Mouse (Mus musculus) embryonic facial prominence, embryonic 14.5 days (tissue): ENCODE data around the gene Oard1. TPM values are rescaled to one million over a fixed set of nuclear protein-coding genes. Genes with fewer than 3 reads are reported as not detected.
A peak's percentile ranks its signal among the peaks of the same experiment; 100 is the strongest.

Experiments used
- ATAC-seq: fragments of 200-750 bp; cut with Nextera tagmentation; 2 replicates; pipeline ENCODE4 v1.8.0; 2017; ENCODE audit warnings: low read depth, moderate number of reproducible peaks, moderate TSS enrichment
- DNase-seq: peaks from one replicate; pipeline ENCODE4 v3.0.0-alpha.2; 2015; ENCODE audit warnings: low spot score
- H3K27ac ChIP-seq: fragments of 300-500 bp; sonication (generic); replicated peaks from 2 replicates; pipeline ENCODE4 v1.5.1; 2014; ENCODE audit warnings: low read depth, mild to moderate bottlenecking, low read length, moderate library complexity
- H3K27me3 ChIP-seq: fragments of 300-500 bp; sonication (generic); replicated peaks from 2 replicates; pipeline ENCODE4 v1.6.1; 2014; ENCODE audit warnings: low read length; ENCODE audit not compliant: control insufficient read depth, insufficient read depth
- H3K36me3 ChIP-seq: fragments of 300-500 bp; sonication (generic); 2 replicates; pipeline ENCODE4 v1.6.1; 2014; ENCODE audit warnings: low read length, mixed read lengths; ENCODE audit not compliant: control insufficient read depth, insufficient read depth
- H3K4me1 ChIP-seq: fragments of 300-500 bp; sonication (generic); 2 replicates; pipeline ENCODE4 v1.6.1; 2014; ENCODE audit warnings: antibody characterized with exemption, low read length; ENCODE audit not compliant: control insufficient read depth, insufficient read depth
- H3K4me2 ChIP-seq: fragments of 300-500 bp; sonication (generic); 2 replicates; pipeline ENCODE4 v1.6.1; 2014; ENCODE audit warnings: low read depth, mild to moderate bottlenecking, low read length, moderate library complexity, mixed read lengths
- H3K4me3 ChIP-seq: fragments of 300-500 bp; sonication (generic); 2 replicates; pipeline ENCODE4 v1.5.1; 2014; ENCODE audit warnings: low read depth, mild to moderate bottlenecking, low read length
- H3K9ac ChIP-seq: fragments of 300-500 bp; sonication (generic); 2 replicates; pipeline ENCODE4 v1.6.1; 2014; ENCODE audit warnings: low read depth, mild to moderate bottlenecking, low read length, moderate library complexity, mixed read lengths
- H3K9me3 ChIP-seq: fragments of 300-500 bp; sonication (generic); 2 replicates; pipeline ENCODE4 v1.6.1; 2016; ENCODE audit warnings: low read length; ENCODE audit not compliant: control insufficient read depth
- WGBS: fragments of 180-500 bp; shearing (Covaris S2); extraction: QIAGEN DNeasy Blood & Tissue Kit; methylation state at CpG from one replicate; pipeline ENCODE4 v1.1.7; 2014; 5-methylcytosine and 5-hydroxymethylcytosine counted together
- polyA plus RNA-seq: library from polyadenylated mRNA; unstranded; fragments of >200 nt; fragmentation: Nextera tagmentation; extraction: Ambion mirVana; gene quantifications from 2 replicates; pipeline ENCODE4 v1.2.1, GENCODE M21; 2014

The Oard1 gene
- polyA plus RNA-seq, 1 experiment from 2014 or later: 38.1 TPM

- WGBS: 80% methylated on average over 7 of the region's 7 CpGs
- peak; percentile 30 for DNase-seq
Observed at GRCm38 (mm10) chr17:48416011-48416410, 6.2 kb downstream of the Oard1 start.

GRCm38 (mm10) chr17:48416425-48417195 is 6.8 kb downstream of the Oard1 start:
- Histone ChIP-seq H3K9ac (no peak overlapping the region), H3K9me3 (no peaks in the 10 kb centered on the region), H3K4me2 (no peak overlapping the region), H3K4me1 (peaks cover 4% of the 10 kb centered on the region; the same call in 1 of the 2 replicates), H3K36me3 (peaks cover 19% of the 10 kb centered on the region; the same call in 1 of the 2 replicates), H3K4me3 (no peak overlapping the region), H3K27me3 (no peaks in the 10 kb centered on the region), H3K27ac (no peak overlapping the region)
- peak; percentile 74 for ATAC-seq
- peak; percentile 83 for DNase-seq
- 88% methylated on average over 14 of the region's 14 CpGs for WGBS

More at GRCm38 (mm10) chr17:48416011-48416410, 6.2 kb downstream of the Oard1 start:
- no peak overlapping the region for H3K9ac ChIP-seq
- no peak overlapping the region for H3K4me3 ChIP-seq
- H3K9me3 ChIP-seq: no peaks in the 10 kb centered on the region
- H3K27ac ChIP-seq: no peak overlapping the region
- no peaks in the 10 kb centered on the region for H3K27me3 ChIP-seq
- peaks cover 9% of the 10 kb centered on the region; the same call in 1 of the 2 replicates for H3K4me1 ChIP-seq
- no peak for ATAC-seq
- peaks cover 19% of the 10 kb centered on the region; the same call in 1 of the 2 replicates for H3K36me3 ChIP-seq
- H3K4me2 ChIP-seq: no peak overlapping the region

GRCm38 (mm10) chr17:48417521-48417920 is 7.7 kb downstream of the Oard1 start:
- 90% methylated on average over 6 of the region's 6 CpGs for WGBS
- no peak for ATAC-seq
- H3K27ac ChIP-seq: no peak overlapping the region
- no peaks in the 10 kb centered on the region for H3K27me3 ChIP-seq
- DNase-seq: no peak
- H3K36me3 ChIP-seq: peaks cover 19% of the 10 kb centered on the region; the same call in 1 of the 2 replicates
- H3K9ac ChIP-seq: no peak overlapping the region
- no peaks in the 10 kb centered on the region for H3K4me1 ChIP-seq
- no peak overlapping the region for H3K4me3 ChIP-seq
- no peak overlapping the region for H3K4me2 ChIP-seq
- H3K9me3 ChIP-seq: no peaks in the 10 kb centered on the region

- Histone ChIP-seq H3K4me3 (no peak overlapping the region), H3K27me3 (no peaks in the 10 kb centered on the region), H3K27ac (no peak overlapping the region), H3K36me3 (peaks cover 19% of the 10 kb centered on the region; the same call in 1 of the 2 replicates), H3K4me1 (no peaks in the 10 kb centered on the region), H3K4me2 (no peak overlapping the region), H3K9ac (no peak overlapping the region), H3K9me3 (no peaks in the 10 kb centered on the region)
- no peak for DNase-seq
- ATAC-seq: no peak
- WGBS: 72% methylated on average over 7 of the region's 7 CpGs
Observed at GRCm38 (mm10) chr17:48418174-48418573, 8.4 kb downstream of the Oard1 start.

GRCm38 (mm10) chr17:48418781-48419180 is 9.0 kb downstream of the Oard1 start:
- ATAC-seq: no peak

GRCm38 (mm10) chr17:48419571-48419970 is 9.8 kb downstream of the Oard1 start:
- ATAC-seq (no peak), DNase-seq (no peak)
- 69% methylated on average over 2 of the region's 2 CpGs for WGBS

More at GRCm38 (mm10) chr17:48418781-48419180, 9.0 kb downstream of the Oard1 start:
- Histone ChIP-seq H3K4me3 (no peak overlapping the region), H3K9me3 (no peaks in the 10 kb centered on the region), H3K4me1 (no peaks in the 10 kb centered on the region), H3K36me3 (peaks cover 17% of the 10 kb centered on the region; the same call in 1 of the 2 replicates), H3K27ac (no peak overlapping the region), H3K4me2 (no peak overlapping the region), H3K27me3 (no peaks in the 10 kb centered on the region), H3K9ac (no peak overlapping the region)
- 75% methylated on average over 1 of the region's 1 CpGs for WGBS
- no peak for DNase-seq

GRCm38 (mm10) chr17:48424237-48424636 is 14.4 kb downstream of the Oard1 start:
- no peak overlapping the region for H3K4me2 ChIP-seq
- no peaks in the 10 kb centered on the region for H3K9me3 ChIP-seq
- no peak overlapping the region for H3K9ac ChIP-seq
- peaks cover 16% of the 10 kb centered on the region for H3K4me1 ChIP-seq
- DNase-seq: no peak
- H3K27ac ChIP-seq: no peak overlapping the region
- no peak overlapping the region for H3K4me3 ChIP-seq
- no peaks in the 10 kb centered on the region for H3K36me3 ChIP-seq
- no peaks in the 10 kb centered on the region for H3K27me3 ChIP-seq
- WGBS: 78% methylated on average over 9 of the region's 9 CpGs
- ATAC-seq: no peak

More at GRCm38 (mm10) chr17:48419571-48419970, 9.8 kb downstream of the Oard1 start:
- no peak overlapping the region for H3K27ac ChIP-seq
- no peak overlapping the region for H3K4me2 ChIP-seq
- no peaks in the 10 kb centered on the region for H3K4me1 ChIP-seq
- no peaks in the 10 kb centered on the region for H3K9me3 ChIP-seq
- H3K27me3 ChIP-seq: no peaks in the 10 kb centered on the region
- H3K9ac ChIP-seq: no peak overlapping the region
- peaks cover 16% of the 10 kb centered on the region; the same call in 1 of the 2 replicates for H3K36me3 ChIP-seq
- H3K4me3 ChIP-seq: no peak overlapping the region

GRCm38 (mm10) chr17:48425823-48426612 is 16.2 kb downstream of the Oard1 start:
- DNase-seq (peak; percentile 51), ATAC-seq (no peak; the same call in 1 of the 2 replicates)
- WGBS: 32% methylated on average over 9 of the region's 9 CpGs
- Histone ChIP-seq H3K36me3 (no peaks in the 10 kb centered on the region), H3K27ac (no peak overlapping the region), H3K4me2 (no peak overlapping the region), H3K4me3 (no peak overlapping the region), H3K27me3 (no peaks in the 10 kb centered on the region), H3K9ac (no peak overlapping the region), H3K9me3 (no peaks in the 10 kb centered on the region), H3K4me1 (peaks cover 19% of the 10 kb centered on the region)
